Comparison of ENCODE assay signal across 10 mouse cellular contexts in genomic region chr11:114178746-114179472, GRCm38 (mm10).
DNase-seq lines count a peak whose midpoint lies in the region; ATAC-seq and TF ChIP-seq lines count a peak whose summit lies in the region.
"Had no signal": no experiment of that assay in that cellular context is flagged by ENCODE, and none has a peak within 500 bp of the region (broad histone marks: within the 10 kb centered on the region; RNA-seq: fewer than 3 reads in every experiment).

No protein-coding gene starts in this region.

- H3K27me3 ChIP-seq in limb, embryonic 11.5 days (ENCODE audit: control insufficient read depth, insufficient read depth, low read length): no peaks in the 10 kb centered on the region
- H3K27me3 ChIP-seq in limb, embryonic 10.5 days (ENCODE audit: low read depth, poor library complexity, severe bottlenecking): peaks cover 32% of the 10 kb centered on the region
- H3K27me3 ChIP-seq in limb, embryonic 14.5 days (ENCODE audit: control insufficient read depth, insufficient read depth, low read length): no peaks in the 10 kb centered on the region
- H3K27me3 ChIP-seq: embryonic facial prominence, embryonic 13.5 days had no signal

- intact Hi-C loops in gastrocnemius, postnatal 36 days (cut with DNase I): no loop called here

- no peaks in the 10 kb centered on the region for H3K9me3 ChIP-seq in limb, embryonic 11.5 days (ENCODE audit: control insufficient read depth, low read length)
- H3K9me3 ChIP-seq in limb, embryonic 10.5 days (replicated peaks): no peaks in the 10 kb centered on the region
- no peaks in the 10 kb centered on the region for H3K9me3 ChIP-seq in limb, embryonic 14.5 days (ENCODE audit: control insufficient read depth, low read length)
- H3K9me3 ChIP-seq: embryonic facial prominence, embryonic 13.5 days had no signal

- no peak overlapping the region for H3K4me2 ChIP-seq in limb, embryonic 11.5 days (ENCODE audit: low read depth, severe bottlenecking)
- no peak overlapping the region for H3K4me2 ChIP-seq in limb, embryonic 14.5 days (replicated peaks; ENCODE audit: low read depth, low read length, severe bottlenecking)
- H3K4me2 ChIP-seq: embryonic facial prominence, embryonic 13.5 days had no signal

- DNase-seq in gastrocnemius, adult 18-20 months (ENCODE audit: low spot score): peak; percentile 10
- DNase-seq in gastrocnemius, postnatal 36 days: no peak
- peak; percentile 45 for DNase-seq in limb, embryonic 11.5 days (ENCODE audit: low spot score)
- no peak for DNase-seq in limb, embryonic 10.5 days (ENCODE audit: low spot score)
- DNase-seq in cerebellum, postnatal 25 days: peak; percentile 27 to 37
- DNase-seq in limb, embryonic 14.5 days (ENCODE audit: low spot score): no peak
- no peak for DNase-seq in B cell, adult 2 months
- DNase-seq: kidney, postnatal 36 days; lung, adult 2 months had no signal

- WGBS in limb, embryonic 11.5 days: 66% methylated on average over 6 of the region's 6 CpGs
- 56% methylated on average over 6 of the region's 6 CpGs for WGBS in limb, embryonic 10.5 days
- WGBS in limb, embryonic 14.5 days: 56% methylated on average over 6 of the region's 6 CpGs

- H3K27ac ChIP-seq in limb, embryonic 11.5 days (replicated peaks; ENCODE audit: low read depth, low read length): no peak overlapping the region
- H3K27ac ChIP-seq in limb, embryonic 10.5 days: no peak overlapping the region
- H3K27ac ChIP-seq in limb, embryonic 14.5 days (replicated peaks; ENCODE audit: low read depth, low read length): no peak overlapping the region
- H3K27ac ChIP-seq: embryonic facial prominence, embryonic 13.5 days had no signal

- ATAC-seq in limb, embryonic 11.5 days (ENCODE audit: insufficient number of reproducible peaks, low FRiP score, low TSS enrichment, low read depth): 0 out of 2 replicates have a peak, but pooled peaks have one; percentile 15
- 0 out of 2 replicates have a peak, but pooled peaks have one; percentile 17 for ATAC-seq in limb, embryonic 14.5 days (ENCODE audit: low FRiP score, low read depth)

- no peak overlapping the region for H3K9ac ChIP-seq in limb, embryonic 11.5 days (ENCODE audit: low read length)
- no peak overlapping the region for H3K9ac ChIP-seq in limb, embryonic 14.5 days (ENCODE audit: low read depth, low read length, severe bottlenecking)
- H3K9ac ChIP-seq: embryonic facial prominence, embryonic 13.5 days had no signal

- peaks cover 28% of the 10 kb centered on the region for H3K4me1 ChIP-seq in limb, embryonic 11.5 days (ENCODE audit: control insufficient read depth, insufficient read depth, low read length)
- H3K4me1 ChIP-seq in limb, embryonic 10.5 days: peaks cover 48% of the 10 kb centered on the region
- peaks cover 31% of the 10 kb centered on the region for H3K4me1 ChIP-seq in limb, embryonic 14.5 days (ENCODE audit: control insufficient read depth, insufficient read depth, low read length)

- H3K36me3 ChIP-seq in limb, embryonic 11.5 days (ENCODE audit: control insufficient read depth, insufficient read depth, low read length): no peaks in the 10 kb centered on the region
- no peaks in the 10 kb centered on the region for H3K36me3 ChIP-seq in limb, embryonic 10.5 days
- no peaks in the 10 kb centered on the region for H3K36me3 ChIP-seq in limb, embryonic 14.5 days (ENCODE audit: control insufficient read depth, insufficient read depth, low read length)
- H3K36me3 ChIP-seq: embryonic facial prominence, embryonic 13.5 days had no signal

- TF ChIP-seq POLR2A in limb, embryonic 14.5 days (IDR thresholded peaks at IDR 0.05; ENCODE audit: borderline replicate concordance, extremely low read depth, insufficient read depth, insufficient read length): no peak

- H3K4me3 ChIP-seq in limb, embryonic 11.5 days (ENCODE audit: low read depth, low read length): no peak overlapping the region
- H3K4me3 ChIP-seq in limb, embryonic 10.5 days: no peak overlapping the region
- no peak overlapping the region for H3K4me3 ChIP-seq in limb, embryonic 14.5 days (replicated peaks; ENCODE audit: low read length)
- H3K4me3 ChIP-seq: embryonic facial prominence, embryonic 13.5 days had no signal

Comparison
In these comparisons a context has a peak if more than half of its experiments do, and no peak if none do; other contexts are left out.
1. DNase-seq: peak in gastrocnemius, adult 18-20 months (single experiment), limb, embryonic 11.5 days (single experiment) and cerebellum, postnatal 25 days (2 of 2); none in gastrocnemius, postnatal 36 days (0 of 2), limb, embryonic 10.5 days (single experiment), limb, embryonic 14.5 days (single experiment) and B cell, adult 2 months (0 of 2).